Mouse (Mus musculus) C2C12 (cell line): ENCODE measurements around the gene Blnk.

ENCODE experiments used
- CEBPB ChIP-seq: IDR thresholded peaks from one replicate; pipeline ENCODE4 v1.6.1; 2011; ENCODE audit warnings: low read depth, mild to moderate bottlenecking, control low read depth, moderate library complexity
- CTCF ChIP-seq: IDR thresholded peaks from one replicate; pipeline ENCODE4 v1.5.1; 2011; ENCODE audit not compliant: control insufficient read depth, insufficient read depth, insufficient read length
- MAX ChIP-seq: IDR thresholded peaks from one replicate; pipeline ENCODE4 v1.6.1; 2011; ENCODE audit warnings: mild to moderate bottlenecking, control low read depth
- MYOD1 ChIP-seq: IDR thresholded peaks from one replicate; pipeline ENCODE4 v1.6.1; 2011; ENCODE audit warnings: low read depth; ENCODE audit not compliant: control insufficient read depth, insufficient read length
- MYOG ChIP-seq: IDR thresholded peaks from one replicate; pipeline ENCODE4 v1.6.1; 2011; ENCODE audit not compliant: control insufficient read depth, insufficient read length; ENCODE audit errors: extremely low read depth

GRCm38 (mm10) chr19:41006621-41007020 is 12.3 kb upstream of the Blnk start:
- TF ChIP-seq CTCF (no peak), MAX (no peak), CEBPB (no peak), MYOG (no peak), MYOD1 (no peak)
